Mouse (Mus musculus) G1E (cell line): ENCODE data around the gene Hlx.

Experiments
- CTCF ChIP-seq: IDR thresholded peaks from 2 replicates; pipeline ENCODE4 v1.5.1; 2012; ENCODE audit warnings: low read depth, low read length, inconsistent platforms, mixed read lengths
- TAL1 ChIP-seq: conservative IDR thresholded peaks from 2 replicates; pipeline ENCODE4 v1.6.1; 2012; ENCODE audit warnings: low read depth, low read length, inconsistent platforms, mixed read lengths

DNA sequence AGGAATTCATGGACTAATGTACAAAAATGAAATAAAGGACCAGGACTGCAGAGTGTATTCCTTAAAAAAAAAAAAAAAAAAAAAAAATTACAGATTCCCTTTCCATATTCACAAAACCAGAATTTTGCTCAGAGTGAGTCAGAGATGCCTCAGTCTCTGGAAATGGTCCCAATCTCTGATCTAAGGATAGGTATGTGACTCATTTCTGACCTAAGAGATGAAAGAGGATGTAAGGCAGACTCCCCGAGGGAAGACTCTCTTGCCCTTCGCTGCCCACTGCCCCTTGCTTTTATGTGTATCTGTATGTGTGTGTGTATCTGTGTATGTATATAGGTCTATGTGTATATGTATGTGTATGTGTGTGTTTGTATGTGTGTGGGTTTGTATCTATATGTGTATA is 37.0 kb downstream of the Hlx start:
- TF ChIP-seq CTCF (no peak), TAL1 (no peak)
